Mouse (Mus musculus): Measurements from ENCODE around the gene Tysnd1.

DNA sequence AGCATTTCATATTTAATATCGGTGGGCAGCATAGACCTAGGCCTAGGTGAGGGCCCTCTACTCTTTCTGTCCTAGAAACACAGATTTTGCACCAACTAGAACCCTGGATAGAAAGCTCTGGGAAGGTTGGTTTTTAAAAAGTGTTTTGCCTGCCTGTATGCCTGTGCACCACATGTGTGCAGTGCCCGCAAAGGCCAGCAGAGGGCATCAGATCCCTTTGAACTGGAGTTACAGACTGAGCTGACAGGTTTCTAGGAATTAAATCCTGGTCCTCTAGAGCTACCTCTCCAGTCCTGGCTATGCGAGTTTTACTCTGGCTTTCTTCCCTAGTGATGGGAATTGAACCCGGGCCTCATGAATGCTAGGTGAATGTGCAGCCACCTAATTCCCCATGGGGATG lies 49.8 kb downstream of the Tysnd1 start:
- TF ChIP-seq CTCF (IDR thresholded peaks at IDR 0.05) (peak; percentile 64), EP300 (IDR thresholded peaks at IDR 0.05) (no peak)
